Mouse (Mus musculus) megakaryocyte, embryonic 14.5 days (primary cell): ENCODE data around the gene 1810010D01Rik.

Experiments used
- FLI1 ChIP-seq: IDR thresholded peaks from 2 replicates; pipeline ENCODE4 v1.6.1; 2012; ENCODE audit warnings: low read length, inconsistent platforms, mixed read lengths
- GATA1 ChIP-seq: IDR thresholded peaks from 3 replicates; pipeline ENCODE4 v1.6.1; 2012; ENCODE audit warnings: mixed read lengths, low read length, inconsistent platforms, borderline replicate concordance

DNA sequence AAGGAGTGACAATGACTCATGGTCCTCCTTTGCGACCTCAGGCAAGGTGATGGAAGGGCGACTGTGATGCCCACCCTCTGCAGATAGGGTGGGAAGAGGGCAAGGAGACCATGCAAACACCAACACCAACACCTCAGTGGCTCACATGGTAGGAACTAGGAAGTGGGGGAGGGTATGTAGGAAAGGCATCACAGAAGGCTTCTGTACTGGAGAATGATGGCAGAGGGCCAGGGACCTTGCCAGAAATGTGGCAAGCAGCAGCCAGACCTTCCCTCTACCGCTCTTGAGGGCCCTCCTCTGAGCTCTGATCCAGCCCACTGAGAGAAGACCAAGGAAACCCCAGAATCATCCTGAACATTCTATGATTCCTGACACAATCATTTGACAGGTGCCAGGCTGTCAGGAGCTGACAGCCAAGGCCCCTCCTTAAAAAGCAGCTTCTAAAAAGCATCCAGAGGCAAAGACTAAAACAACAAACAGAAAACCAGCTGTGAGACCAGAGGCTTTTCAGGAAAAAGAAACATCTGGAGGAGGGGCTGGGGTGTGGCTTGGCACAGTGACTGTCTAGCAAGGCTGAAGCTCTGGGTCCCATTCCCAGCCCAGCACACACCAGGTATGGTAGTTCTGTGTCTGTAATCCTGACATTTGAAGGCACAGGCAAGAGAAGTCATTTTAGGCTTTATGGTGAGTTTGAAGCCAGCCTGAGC is 13.3 kb downstream of the 1810010D01Rik start:
- TF ChIP-seq GATA1 (no peak), FLI1 (no peak)
